Mouse (Mus musculus) kidney, postnatal 25 days (tissue): ENCODE measurements around the gene Polr3e.
A peak's percentile ranks its signal among the peaks of the same experiment; 100 is the strongest.
"Not testable (repeated sequence)": the region's sequence is repeated elsewhere in the genome, so short reads cannot be mapped to it uniquely, and the experiment has no call there.

Experiments
- DNase-seq, 2 experiments: peaks; one replicate each; pipeline ENCODE4 v3.0.0; 2021; ENCODE audit warnings: mixed read lengths in 2 of 2

Polr3e gene

GRCm38 (mm10) chr7:120917592-120918461 lies at the start of gene Polr3e:
TSS of gene Polr3e (plus strand) at chr7:120917744.
- DNase-seq: peak; percentile 98

DNA sequence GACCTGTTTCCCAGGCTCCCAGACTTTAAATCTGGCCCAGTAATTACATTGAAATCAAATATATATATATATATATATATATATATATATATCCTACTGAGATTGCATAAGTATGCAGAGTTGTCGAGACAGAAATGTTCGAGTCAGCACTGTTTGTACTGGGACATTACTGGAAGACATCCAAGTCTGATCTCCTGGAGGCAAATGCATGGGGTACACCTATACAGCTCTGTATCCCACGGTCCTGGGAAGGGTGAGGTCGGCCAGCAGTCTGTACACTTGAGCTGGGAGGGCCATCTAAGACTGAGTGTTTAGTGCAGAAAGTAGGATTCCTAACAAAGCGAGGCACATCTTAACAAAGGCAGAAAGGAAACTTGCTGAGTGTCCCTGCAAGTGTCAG lies 47.7 kb upstream of the Polr3e start:
- no peak for DNase-seq

DNA sequence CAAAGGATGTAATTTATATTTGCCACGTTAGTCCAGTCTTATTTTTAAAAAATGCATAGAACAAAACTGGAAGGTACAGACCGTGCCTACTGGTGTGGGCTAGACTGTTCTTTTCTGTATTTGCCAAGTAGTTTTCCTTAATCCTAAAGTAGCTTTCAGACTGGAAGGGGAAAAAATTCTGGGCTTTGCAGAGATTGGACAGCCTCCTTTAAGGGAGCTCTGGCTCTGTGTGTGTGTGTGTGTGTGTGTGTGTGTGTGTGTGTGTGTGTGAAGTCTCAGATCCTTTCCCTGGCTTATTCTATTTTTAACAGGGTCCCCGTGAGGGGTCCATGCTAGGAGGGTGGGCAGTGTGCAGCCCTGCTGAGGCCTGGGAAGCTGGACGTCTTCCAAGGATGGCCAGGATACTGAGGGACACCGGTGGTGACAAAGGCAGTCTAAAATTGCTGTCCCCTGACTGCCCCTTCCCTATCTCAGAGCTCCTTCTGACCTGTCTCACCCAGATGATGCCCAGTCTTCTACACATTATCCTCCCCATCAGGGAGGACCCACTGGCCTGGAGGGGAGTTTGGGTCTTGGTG lies 47.0 kb upstream of the Polr3e start:
- no peak for DNase-seq

DNA sequence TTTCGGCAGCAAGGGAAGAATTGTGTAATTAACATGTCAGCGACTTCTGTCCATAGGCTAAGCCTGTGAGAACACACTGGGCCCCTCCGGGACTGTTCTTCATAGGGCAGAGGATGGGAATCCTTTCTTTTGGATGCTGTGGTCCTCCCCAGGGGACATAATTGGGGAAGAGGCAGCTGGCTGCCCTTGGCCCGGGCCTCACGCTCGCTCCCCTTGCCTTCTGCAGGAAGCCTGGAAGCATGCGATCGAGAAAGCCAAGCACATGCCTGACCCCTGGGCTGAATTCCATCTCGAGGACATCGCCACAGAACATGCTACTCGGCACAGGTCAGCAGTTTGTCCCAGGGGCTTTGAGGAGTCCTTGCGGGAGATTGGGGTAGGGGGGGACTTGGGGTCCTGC lies 44.5 kb upstream of the Polr3e start:
- DNase-seq: peak; percentile 11 to 48

DNA sequence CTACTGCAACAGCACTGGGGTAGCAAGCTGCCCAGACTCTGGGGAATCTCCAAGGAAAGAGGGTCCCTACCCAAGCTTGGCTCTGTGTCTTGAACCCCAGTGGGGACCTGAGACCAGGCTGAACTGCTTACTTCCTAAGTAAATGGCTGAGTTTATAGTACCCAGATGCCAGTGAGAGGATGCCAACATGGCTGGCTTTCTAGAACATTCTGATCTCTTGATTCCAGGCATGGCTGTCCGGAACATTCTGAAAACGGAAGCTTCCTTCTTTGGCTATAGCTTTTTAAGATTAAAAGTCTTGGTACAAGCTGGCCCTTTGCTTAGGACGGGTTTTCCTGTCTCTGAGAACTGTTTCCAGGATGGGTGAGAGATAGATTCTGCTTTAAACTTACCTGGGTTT lies 43.5 kb upstream of the Polr3e start:
- no peak for DNase-seq

DNA sequence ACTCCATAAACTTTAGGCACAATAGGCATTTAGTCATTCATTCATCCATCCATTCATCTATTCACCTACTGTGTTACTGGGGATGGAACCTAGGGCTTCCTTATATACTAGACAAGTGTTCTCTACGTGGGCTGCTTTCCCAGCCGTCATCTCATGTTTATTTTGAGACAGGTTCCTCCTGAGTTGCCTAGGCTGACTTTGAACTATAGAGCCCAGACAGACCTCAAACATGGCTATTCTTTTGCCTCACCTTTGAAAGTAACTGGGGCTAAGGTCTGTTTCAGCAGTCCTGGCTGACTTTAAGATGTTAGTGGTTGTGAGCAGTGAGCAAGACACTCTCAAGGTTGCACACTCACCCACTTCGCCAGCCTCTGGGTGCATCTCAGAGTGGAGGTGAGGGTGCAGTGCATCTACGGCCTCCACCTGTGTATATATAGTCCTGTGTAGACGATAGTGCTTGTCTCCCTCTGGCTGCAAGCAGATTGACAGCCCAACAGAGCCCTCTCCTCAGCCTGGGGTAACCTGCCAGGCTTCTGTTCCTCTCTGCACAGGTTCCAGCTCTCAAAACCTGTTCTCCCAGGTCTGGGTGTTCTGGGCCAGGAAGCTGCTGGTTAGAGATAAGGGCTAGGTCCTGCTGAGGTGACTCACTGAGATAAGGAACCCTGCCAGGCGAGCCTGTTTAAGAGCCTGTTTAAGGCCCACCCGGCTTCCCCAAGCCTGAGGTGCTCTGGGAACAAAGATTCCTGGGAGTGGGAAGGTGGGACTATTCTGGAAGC lies 42.6 kb upstream of the Polr3e start:
- DNase-seq: peak in 1 of 2 experiments; percentile 47

DNA sequence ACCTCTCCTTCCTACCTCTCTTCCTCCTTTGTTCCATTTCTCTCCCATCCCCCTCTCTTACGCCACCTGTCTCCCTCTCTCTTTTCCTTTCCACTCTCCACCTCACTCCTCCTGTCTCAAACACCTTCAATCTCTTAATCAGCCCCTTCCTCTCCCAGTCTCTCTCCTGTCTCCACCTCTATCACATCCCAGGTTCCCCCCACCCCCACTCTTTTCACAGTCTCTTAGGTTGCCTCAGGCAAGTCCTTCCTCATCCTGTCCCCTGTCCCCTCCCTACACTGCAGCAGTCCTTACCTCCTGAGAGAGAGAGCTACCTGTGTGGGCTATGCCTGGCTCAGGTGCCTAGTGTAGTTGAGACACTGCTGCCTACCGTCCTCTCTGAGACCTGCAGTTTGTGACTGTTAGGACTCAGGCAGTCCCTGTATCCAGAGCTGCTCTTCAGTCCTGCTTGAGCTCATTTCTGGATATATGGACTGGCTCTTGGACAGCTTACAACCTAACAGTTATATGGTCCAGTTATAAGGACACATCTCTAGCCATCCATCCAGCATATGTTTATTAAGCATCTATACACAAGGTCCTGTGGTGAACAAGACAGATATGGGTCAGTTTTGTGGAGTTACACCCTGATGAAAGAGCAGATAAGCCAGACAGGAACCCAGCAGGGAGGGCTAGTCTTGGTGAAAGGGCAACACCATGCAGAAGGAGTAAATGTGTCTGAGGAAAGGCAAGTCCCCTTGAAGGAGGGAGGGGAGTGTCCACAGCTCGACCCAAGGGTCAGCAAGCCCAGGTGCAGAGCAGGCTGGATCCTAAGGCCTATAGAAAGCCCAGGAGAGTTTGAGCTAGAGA lies 41.8 kb upstream of the Polr3e start:
- DNase-seq: no peak

- no peak for DNase-seq
Observed at GRCm38 (mm10) chr7:120878271-120878670, 39.3 kb upstream of the Polr3e start.

- no peak for DNase-seq
Observed at GRCm38 (mm10) chr7:120879972-120880371, 37.6 kb upstream of the Polr3e start.

GRCm38 (mm10) chr7:120880770-120881169 lies 36.8 kb upstream of the Polr3e start:
- no peak for DNase-seq

DNA sequence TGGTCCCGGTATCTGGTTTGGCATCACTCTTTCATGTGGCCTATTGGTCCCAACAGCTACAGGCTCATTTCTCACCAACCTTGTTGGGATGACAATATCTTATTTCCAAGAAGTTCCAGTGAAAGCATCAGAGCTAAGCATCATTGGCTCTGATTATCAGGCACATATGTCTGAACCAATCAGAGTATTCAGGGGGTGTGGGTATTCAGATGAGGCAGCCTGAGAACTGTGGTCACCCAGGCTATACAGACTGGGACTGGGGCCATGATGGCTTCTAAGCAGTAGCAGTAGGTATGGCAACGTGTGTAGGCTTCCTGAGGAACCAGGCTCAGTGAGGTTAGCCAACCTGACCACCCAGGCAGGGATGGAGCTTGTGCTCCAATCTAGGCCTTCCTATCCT lies 36.1 kb upstream of the Polr3e start:
- DNase-seq: no peak

GRCm38 (mm10) chr7:120882674-120883073 lies 34.9 kb upstream of the Polr3e start:
- no peak for DNase-seq

DNA sequence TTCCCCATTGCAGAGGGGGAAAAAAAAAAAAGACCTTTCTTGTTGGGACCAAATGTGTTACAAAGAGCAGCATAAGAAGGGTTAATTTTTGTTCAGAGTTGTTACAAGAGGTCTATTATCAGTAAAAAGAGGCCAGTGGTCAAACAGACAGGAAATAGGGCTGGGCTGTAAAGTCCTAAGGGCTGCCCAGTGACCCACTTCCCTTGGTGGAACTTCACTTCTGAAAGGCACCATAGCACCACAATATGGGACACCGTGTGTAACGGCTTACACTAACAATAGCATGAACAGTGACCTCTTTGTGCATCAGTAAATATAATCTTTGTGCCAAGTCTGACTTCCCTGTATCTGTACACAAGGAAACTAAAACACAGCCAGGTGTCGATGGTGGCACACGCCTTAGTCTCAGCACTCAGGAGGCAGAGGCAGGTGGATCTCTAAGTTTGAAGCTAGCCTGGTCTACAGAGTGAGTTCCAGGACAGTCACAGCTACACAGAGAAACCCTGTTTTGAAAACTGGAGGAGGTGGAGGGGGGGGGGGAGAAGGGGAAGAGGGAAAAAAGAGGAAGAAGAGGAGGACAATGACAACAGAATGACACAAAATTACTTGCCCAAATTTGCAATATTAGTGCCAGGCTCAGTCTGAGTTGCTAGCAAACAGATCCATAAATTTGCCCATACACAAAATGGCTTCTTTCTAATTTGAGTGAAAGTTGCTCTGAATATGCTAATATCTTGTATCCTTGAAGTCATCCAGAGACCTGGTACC lies 33.8 kb upstream of the Polr3e start:
- DNase-seq: no peak

GRCm38 (mm10) chr7:120884746-120885145 lies 32.8 kb upstream of the Polr3e start:
- no peak for DNase-seq

- DNase-seq: no peak
Observed at GRCm38 (mm10) chr7:120893123-120893522, 24.4 kb upstream of the Polr3e start.

DNA sequence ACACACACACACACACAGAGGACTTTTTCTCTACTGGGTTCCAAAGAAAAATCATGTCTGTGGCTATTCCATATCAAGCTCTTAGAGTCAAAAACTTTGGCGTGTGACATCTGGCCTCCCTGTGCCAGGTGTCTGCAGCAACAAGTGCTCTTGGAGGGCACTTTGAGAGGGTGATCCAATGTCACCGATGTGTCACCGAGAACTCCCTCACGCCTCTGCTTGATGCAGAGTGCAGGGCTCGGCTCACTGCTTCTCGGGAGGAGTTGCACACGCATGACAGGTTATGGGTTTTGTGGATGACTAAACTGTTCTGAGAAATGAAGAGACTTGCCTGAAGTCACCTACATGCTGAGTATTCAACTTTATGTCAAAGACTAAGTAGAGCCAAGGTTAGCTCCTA lies 20.5 kb upstream of the Polr3e start:
- no peak for DNase-seq

GRCm38 (mm10) chr7:120897711-120898335 lies 19.7 kb upstream of the Polr3e start:
- no peak for DNase-seq

- no peak for DNase-seq
Observed at GRCm38 (mm10) chr7:120900191-120900590, 17.4 kb upstream of the Polr3e start.

- DNase-seq: no peak
Observed at GRCm38 (mm10) chr7:120901701-120902100, 15.8 kb upstream of the Polr3e start.

GRCm38 (mm10) chr7:120902931-120903330 lies 14.6 kb upstream of the Polr3e start:
- no peak for DNase-seq

GRCm38 (mm10) chr7:120910172-120910571 lies 7.4 kb upstream of the Polr3e start:
- not testable (repeated sequence) for DNase-seq
